Mouse (Mus musculus): ENCODE results near the gene Ppan.

Ppan gene

DNA sequence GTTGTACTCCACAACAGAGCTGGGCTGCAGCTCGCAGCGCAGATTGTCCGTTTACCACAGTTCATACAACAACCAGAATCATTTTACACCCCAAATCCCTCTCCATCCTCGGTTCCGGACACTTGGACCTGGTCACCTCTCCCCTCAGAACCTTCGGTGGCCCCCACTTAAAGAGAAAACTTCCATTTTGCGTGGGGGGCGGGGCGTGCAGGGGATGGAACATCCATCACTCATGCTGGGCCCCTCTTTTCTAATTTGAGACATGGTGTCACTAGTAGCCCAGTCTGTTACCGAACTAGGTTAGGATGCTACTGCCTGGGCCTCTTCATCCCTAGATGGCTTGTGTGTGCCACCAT is 9.3 kb upstream of the Ppan start:
- no peak for DNase-seq (ENCODE audit: low read depth, low spot score)

DNA sequence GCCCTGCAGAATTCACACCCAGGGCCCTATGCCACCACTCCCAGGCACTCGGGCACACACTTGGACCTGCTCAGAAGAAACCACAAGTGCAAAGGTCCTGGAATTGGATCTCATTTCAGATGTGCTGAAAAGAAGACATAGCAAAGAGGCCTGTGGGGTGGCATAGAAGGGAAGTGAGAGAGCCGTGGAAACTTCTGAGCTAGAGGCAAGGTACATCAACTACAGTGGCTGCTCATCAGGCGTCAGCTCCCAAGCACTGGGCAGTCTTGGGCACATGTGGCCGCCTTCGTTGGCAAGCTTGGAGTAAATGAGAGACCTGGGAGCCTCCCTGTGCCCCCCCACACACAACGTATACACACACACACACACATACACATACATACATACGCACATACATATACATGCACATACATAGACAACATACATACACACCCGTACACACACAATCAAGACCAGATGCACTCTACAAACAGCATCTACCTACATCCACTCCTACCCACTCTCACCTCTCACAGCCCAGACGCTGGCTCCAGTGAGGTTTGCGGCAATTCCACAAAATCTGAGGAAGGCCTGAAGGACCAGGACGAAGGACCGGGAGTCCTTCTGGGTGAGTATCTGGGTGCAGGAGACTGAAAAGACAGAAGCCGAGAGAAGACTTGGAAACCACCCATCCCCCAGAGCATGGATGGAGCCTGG is 8.7 kb upstream of the Ppan start, which contains the start of gene Angptl6:
Gene Angptl6 (minus strand): TSS at position 631 of the 696 bp plus-strand sequence.
- no peak for DNase-seq (ENCODE audit: low read depth, low spot score)

DNA sequence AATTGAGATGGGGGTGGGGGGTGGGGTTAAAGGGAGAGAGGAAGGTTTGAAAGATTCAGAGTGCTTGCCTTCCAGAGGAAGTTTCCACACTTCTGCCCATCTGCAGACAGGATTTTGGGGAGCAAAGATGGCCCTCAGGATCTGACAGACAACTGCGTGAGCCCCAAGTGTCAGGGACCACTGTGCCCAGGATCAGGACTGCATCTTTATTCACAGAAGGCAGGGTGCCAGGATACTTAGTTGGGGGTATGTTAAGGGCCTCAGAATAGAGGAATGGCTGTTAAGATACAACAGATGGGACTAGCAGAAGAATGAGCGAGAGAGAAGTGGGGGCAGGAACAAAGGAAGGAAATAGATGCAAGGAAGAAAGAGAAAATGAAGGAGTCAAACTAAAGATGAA is 1.4 kb upstream of the Ppan start:
- no peak for DNase-seq (ENCODE audit: low read depth, low spot score)

DNA sequence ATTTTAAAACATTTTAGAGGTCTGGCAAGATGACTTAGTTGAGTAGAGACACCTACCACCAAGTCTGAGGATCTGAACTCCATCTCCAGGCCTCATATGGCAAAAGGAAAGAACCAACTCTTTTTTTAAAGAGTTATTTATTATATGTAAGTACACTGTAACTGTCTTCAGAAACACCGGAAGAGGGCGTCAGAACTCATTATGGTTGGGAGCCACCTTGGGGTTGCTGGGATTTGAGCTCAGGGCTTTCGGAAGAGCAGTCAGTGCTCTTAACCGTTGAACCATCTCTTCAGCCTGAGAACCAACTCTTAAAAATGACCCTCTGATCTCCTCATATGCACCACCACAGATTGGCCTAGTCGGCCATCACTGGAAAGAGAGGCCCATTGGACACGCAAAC is 784 bp upstream of the Ppan start:
- DNase-seq (ENCODE audit: low read depth, low spot score): peak; percentile 55

DNA sequence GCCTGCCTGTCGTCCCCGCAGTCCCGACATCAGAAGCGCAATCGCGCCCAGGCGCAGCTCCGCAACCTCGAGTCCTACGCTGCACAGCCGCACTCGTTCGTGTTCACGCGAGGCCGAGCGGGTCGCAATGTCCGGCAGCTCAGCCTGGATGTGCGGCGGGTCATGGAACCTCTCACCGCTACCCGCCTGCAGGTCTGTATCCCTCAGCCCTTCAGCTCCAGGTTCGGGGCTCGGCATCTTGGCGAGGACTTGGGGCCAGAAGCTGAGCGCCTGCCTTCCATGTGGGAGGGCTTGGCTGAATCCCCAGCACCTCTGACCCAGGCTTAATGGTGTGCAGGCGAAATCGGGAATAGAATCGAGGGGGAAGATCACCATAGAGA is 401 bp downstream of the Ppan start:
- DNase-seq (ENCODE audit: low read depth, low spot score): no peak

DNA sequence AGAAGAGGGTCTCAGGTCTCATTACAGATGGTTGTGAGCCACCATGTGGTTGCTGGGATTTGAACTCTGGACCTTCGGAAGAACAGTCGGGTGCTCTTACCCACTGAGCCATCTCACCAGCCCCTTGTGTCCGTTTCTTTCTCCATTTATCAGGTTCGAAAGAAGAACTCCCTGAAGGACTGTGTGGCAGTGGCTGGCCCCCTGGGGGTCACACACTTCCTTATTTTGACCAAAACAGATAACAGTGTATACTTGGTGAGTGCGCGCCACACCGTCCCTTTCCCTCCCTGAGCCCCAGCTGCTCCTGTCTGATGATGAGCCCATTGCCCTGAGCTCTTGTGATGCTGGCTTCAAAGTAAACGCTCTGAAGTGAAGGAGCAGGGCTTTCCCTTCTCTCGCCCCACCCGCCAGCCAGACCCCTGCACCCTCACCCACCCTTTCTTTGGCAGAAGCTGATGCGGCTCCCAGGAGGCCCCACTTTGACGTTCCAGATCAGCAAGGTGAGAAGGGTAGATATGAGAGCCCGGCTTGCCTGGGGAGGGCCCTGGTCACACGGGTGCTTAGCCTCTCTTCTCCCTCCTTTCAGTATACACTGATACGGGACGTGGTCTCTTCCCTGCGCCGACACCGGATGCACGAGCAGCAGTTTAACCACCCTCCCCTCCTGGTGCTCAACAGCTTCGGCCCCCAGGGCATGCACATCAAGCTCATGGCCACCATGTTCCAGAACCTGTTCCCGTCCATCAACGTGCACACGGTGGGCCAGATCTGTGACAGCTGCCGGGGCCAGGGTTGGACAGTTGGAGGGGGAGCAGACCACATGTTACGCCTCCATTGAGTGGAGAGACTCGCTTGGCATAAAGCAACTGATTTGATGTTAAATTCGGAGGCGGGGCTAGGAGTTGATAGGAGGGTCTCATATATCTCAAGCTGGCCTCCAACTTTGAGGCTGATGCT is 1.5 kb downstream of the Ppan start:
- DNase-seq (ENCODE audit: low read depth, low spot score): no peak

DNA sequence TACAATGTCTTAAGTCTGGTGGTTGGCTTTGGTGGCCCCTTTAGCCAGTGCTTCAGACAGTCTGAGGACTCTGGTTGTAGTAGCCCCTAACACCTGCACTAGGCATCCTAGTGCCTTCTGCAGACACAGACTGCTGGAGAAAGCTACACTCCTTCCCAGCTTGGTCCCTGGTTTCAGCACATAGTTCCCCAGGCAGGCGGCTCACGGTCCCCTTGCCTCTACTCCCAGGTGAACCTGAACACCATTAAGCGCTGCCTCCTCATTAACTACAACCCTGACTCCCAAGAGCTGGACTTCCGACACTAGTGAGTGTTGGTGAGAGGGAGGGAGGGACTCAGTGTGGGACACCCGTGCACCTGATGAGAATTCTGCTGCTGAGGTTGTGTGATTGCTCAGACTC is 2.4 kb downstream of the Ppan start:
- no peak for DNase-seq (ENCODE audit: low read depth, low spot score)

DNA sequence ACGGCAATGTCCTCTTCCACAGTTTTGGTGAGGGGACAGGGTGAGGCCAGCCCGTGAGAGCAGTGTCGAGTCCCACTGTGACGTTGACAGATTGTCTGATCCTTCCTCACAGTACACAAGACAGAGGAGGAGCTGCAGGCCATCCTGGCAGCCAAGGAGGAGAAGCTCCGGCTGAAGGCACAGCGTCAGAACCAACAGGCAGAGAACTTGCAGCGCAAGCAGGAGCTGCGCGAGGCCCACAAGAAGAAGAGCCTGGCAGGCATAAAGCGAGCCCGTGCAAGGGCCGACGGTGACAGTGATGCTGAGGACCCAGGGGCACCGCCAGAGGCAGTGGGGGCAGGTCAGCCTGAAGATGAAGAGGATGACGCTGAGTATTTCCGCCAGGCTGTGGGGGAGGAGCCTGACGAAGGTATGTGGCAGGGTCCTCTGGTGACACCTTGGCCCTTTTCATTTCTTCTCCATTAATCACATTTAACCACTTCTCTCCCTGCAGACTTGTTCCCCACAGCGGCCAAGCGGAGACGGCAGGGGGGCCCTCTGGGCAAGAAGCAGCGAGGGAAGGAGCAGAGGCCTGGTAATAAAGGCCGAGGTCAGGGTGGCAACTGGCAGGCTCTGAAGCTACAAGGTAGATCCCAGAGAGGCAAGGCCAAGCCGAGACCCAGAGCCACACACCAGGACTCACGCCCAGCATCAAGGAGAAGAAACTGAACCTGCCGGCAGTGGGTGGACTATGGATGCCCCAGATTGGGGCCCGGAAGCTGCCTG is 3.5 kb downstream of the Ppan start:
- DNase-seq (ENCODE audit: low read depth, low spot score): no peak

DNA sequence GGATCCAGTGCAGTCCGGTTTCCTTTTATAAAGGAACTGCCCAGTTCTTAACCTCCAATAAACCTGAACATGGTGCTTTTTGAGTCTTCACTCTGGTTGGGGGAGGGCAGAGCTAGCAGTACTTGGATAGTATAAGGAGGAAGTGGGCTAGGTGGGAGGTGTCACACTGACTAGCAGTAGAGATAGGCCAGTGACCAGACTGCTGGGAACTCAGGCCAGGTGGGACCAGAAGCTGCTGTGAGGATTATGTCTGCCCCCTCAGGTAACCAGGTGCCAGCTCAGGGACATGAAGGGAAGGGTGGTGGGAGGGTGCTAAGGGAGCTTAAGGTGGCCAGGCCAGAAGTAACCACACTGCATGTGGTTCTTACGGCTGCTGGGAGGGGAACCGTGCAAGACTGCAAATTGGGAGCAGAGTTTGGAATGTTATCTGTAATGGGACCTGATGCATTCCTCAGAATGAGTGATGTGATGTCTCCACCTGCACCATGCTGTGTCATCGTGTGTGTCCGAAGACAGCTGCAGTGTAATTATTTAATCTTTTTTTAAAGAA is 4.2 kb downstream of the Ppan start:
- peak; percentile 50 for DNase-seq (ENCODE audit: low read depth, low spot score)

DNA sequence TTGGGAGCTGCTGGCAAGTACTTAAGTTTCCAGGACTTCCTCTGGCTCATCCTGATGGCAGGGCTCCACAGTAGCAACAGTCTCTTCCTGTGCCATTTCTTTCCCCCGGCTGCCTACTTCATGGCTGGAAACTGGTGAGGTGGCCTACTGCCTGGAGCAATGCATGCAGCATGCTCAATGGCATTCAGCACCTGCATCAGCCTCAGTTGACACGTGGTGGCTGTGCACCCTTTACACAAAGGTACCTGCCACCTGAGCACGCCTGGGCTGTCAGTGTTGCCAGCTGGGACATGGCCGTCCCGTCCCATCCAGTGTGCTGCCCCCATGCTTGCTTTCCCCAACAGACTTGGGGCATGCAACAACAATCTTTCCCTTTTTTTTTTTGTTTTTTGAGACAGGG is 5.1 kb downstream of the Ppan start:
- no peak for DNase-seq (ENCODE audit: low read depth, low spot score)

DNA sequence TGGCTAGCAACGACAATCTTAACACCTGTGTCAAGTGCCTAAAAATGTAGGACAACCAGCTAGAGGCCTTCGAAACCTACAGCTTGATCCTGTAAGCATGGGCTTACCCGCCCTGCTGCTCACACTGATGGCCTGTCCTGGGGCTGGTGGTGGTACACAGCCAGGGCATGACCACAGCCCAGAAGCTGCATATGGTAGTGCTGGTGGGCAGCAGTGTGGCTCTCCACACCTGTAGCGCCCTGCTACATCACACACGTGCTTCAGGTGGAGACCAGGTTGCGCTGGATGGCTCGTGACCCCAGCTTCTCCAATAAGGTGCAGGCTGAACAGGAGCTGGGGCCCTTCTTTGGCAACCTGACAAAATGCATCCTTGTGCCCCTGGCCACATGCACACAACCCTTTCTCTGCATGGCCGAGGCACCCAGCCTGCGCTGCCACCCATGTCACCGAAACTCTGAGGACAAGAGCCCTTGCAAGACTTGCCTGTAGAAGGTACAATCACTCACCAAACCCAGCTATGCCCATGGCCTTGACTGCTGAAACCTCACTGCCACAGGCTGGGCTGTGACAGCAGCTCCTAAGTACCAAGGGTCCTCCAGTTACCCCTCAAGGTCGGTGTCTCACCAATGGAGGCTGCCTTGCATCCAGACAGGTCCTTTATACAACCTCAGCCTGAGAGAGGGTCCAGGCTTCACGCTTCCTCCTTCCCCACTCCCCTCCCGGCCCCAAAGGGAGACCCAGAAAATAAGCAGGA is 5.8 kb downstream of the Ppan start:
- DNase-seq (ENCODE audit: low read depth, low spot score): no peak

DNA sequence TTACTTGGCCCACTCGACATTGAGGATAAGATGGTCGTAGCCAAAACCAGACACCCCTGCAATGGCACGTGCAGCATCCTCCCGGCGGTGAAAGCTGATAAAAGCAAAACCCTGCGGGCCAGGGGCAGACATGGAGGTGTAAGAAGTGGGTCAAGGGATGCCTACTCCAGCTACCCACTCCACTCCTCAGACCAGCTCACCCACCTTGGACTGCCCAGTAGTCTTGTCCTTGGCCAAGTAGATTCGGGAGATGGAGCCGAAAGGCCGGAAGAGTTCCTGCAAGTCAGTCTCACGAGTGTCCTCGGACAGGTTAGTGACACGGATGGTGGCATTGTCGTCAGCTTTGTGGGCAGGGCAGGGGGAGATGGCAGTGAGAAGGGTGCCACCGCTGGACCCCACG is 6.7 kb downstream of the Ppan start:
- no peak for DNase-seq (ENCODE audit: low read depth, low spot score)

DNA sequence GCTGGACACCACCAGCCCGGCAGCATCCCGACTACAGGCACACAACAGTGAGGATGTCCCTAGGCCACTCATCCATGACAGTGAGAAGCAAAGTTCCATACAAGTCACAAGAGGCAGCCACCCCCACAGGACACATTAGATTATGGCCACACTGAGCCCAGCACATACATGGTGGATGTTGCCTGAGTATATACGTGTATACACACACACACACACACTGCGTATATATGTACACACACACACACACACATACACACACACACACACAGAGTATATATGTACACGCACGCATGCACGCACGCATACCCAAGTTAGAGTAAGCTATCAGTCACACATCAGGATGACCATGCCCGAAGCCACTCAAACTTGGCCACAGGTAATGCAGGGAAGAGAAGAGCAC is 7.4 kb downstream of the Ppan start:
- DNase-seq (ENCODE audit: low read depth, low spot score): no peak

DNA sequence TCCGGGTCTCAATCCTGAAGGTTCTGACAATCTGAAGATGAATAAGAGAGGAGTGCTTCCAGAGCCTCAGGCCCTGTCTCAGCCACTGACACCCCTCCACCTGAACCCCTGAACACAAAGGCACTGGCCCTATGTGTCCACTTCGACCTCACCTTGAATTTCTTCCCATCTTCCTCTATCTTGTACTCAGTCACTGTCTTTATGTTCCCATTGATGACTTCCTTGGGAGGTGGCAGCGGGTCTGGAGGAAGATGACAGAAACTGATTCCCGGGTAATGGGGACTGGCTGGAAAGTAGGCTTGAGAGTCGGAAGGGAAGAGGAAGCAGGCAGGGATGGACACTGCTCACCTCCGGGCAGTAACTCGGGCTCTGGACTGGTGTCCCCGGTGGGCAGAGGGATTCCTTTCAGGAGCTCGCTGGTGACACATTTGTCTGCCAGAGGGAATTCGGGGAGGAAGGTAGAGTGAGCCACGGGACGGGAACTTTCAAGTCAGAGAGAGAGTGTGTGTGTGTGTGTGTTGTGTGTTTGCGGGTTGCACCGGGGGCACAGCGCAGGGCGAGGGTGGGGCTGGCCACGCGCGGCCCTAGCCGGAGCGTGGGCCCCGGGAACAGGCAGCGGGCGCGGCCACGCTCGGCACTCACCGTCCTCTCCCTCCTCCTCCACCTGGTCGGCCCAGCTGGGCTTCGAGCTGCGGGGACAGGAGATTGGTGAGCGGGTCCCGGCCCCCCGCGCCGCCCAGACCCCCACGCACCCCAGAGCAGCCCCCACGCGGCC is 9.9 kb downstream of the Ppan start:
- DNase-seq (ENCODE audit: low read depth, low spot score): no peak

DNA sequence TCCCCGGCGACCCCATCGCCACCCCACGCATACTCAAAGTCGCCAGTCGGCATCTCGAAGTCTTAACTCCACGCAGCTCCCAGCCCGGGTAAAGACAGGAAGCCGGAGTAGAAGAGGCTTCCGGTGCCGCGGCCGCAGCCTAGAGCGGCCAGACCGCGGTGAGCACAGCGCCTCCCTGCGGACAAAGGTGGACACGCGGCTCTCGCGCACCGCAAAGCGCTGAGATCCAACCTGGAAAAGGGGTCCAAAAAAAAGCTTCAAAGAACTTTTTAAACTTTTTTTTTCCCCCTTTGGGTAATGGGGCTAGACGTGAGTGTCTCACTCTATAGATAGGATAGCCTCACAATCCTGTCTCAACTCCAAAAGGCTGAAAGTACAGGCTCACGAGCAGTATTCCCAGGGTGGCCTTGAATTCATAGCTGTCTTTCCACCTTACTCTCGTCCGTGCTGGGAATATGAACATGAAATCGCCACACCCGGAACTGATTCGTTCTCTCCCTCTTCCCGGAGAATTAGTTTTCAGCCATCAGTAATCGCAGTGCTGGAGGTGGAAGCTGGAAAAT is 10.6 kb downstream of the Ppan start, which contains the start of gene Eif3g:
Gene Eif3g (minus strand): TSS at position 113 of the 563 bp plus-strand sequence.
- peak; percentile 87 for DNase-seq (ENCODE audit: low read depth, low spot score)

DNA sequence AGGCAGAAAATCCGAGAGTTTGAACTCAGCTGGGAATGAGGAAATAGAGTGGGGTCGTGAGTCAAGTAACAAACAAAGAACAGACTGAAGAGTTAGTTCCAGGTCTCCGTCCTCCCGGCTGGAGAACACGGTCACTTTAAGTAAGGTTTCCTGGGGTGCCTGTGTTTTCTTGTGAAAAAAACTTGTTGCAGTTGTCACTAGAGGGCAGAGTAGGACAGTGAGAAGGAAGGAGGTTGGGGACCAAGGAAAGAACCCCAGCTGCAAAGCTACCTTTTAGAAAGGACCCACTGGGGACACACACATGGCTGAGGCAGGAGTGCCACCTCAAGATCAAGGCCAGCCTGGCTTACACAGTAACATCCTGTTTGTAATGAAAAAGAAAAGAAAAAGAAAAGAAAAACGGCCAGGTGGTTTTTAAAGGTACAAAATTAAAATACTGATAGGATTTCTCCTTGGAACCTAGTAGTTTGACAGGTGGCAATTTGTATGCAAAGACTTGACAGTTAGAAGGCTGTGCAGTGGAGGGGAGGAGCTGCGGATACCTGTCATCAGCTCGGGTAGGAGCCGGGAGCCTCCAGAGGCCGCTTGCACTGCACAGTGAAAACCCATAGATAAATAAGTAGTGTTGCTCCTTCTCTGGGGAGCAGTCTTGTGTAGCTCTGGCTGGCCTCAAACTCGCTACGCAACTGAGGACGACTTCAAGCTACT is 13.6 kb downstream of the Ppan start:
- peak; percentile 65 for DNase-seq (ENCODE audit: low read depth, low spot score)

DNA sequence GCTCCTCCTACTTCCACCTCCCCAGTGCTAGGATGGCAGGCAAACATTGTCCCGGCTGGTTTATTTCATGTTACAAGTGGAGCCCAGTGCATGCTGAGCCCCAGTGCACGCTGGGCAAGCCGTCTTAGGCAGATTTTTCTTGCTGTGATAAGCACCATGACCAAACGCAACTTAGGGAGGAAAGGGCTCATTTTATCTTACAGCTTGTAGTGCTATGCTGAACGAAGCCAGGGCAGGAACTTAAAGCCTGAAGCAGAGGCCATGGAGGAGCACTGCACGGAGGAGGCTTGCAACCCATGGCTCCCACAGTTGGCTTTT is 14.2 kb downstream of the Ppan start:
- DNase-seq (ENCODE audit: low read depth, low spot score): no peak

DNA sequence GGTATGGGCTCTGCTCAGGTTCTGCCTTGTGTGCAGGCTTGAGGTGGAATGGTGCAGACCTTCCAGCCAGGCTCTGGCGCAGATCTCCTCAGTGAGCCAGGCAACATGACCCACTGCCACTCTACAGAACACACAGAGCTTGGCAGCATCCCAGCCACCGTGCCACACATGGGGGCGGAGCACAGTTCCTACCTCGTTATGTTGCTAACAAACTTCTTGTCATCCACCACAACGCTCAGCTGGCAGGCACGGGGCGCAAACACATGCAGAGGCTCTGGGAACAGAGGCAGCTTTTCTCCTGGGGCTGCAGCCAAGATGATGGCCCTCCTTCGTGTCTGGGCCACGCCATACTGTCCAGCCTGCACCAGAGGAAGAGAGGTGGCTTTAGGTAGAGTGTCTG is 22.0 kb downstream of the Ppan start:
- no peak for DNase-seq (ENCODE audit: low read depth, low spot score)

DNA sequence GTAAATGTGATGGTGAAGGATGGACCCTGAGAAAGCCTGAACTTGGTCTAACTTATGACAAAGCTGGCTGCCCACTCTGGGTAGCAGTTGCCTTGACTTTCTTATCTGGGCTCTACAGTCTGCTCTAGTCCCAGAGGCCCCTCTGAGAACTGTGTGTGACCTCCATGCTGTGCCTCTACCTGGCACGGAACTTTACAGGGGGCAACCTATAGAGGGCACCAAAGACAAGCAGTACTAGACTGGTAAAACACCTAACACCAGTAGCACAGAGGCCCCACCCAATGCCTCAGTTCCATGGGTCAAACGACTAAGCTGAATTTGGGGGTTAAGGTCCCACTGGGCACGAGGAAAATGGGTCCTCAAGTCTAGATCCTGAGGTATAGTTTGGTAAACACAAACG is 28.2 kb downstream of the Ppan start:
- DNase-seq (ENCODE audit: low read depth, low spot score): peak; percentile 58

DNA sequence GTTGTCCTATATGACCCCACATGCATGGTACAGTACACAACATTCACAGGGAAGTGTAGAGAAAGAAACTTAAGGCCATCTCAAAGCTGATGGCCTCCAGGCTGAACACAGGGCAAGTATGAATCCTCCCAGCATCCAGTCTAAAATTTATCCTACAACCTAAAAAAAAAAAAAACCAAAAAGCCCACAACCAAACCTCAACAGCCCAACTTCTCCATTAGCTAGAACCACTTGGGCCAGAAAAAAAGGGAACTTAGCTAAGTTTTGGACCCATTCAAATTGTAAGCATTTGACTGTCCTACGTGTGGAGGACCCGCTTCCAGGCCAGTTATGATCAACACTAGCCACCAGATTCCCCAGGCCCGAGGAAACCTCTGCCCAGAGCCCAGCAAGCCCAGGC is 35.3 kb downstream of the Ppan start:
- DNase-seq (ENCODE audit: low read depth, low spot score): no peak

Measured in ES-CJ7 (cell line).